Mouse (Mus musculus): ENCODE data around the gene Spo11.
A peak's percentile ranks its signal among the peaks of the same experiment; 100 is the strongest.

DNA sequence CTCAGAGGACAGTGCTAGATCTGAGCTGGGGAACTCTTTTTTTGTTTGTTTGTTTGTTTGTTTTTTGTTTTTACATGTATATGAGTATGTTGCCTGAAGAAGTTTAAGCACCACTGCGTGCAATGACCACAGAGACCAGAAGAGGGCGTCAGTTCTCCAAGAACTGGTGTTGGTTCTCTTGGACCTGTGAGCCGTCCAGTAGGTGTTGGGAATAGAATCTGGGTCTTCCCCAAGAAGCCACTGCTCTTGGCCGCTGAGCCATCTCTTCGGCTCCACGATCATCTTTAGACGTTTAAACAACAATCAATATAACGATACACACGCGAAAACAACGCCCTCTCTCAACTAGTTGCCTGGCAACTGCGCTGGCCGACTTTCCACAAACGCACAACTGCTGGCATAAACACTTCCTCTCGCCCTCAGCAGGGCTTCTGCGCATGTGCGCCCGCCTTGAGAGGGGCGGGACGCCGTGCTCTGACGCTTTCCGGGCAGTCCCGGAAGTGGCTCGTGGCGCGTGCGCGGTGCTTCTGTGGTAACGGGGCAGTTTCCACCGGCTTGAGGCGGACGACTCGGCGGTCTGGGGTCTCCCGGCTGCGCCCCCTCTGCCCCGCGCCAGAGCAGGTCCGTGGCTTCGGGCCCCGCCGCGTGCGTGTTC lies 22.3 kb downstream of the Spo11 start, which contains the start of gene Rae1:
- TF ChIP-seq CTCF (IDR thresholded peaks at IDR 0.05; ENCODE audit: control insufficient read depth, insufficient read depth, insufficient replicate concordance, low read depth, low read length) (peak; percentile 65), POLR2A (IDR thresholded peaks at IDR 0.05; ENCODE audit: control insufficient read depth, low read depth, low read length) (peak; percentile 91)

All from testis, adult 2 months (tissue).